Mouse (Mus musculus): Measurements from ENCODE around the gene Gm21974.

- no peak for TF ChIP-seq CTCF (IDR thresholded peaks at IDR 0.05; ENCODE audit: extremely low read depth, insufficient read length, insufficient replicate concordance, low read depth, low read length)
- TF ChIP-seq POLR2A (IDR thresholded peaks at IDR 0.05; ENCODE audit: low read depth, low read length): no peak
Observed at GRCm38 (mm10) chr7:127907939-127908338, 12.7 kb upstream of the Gm21974 start.

All from small intestine, adult 2 months (tissue).